Mouse (Mus musculus) embryonic fibroblast, embryonic 13.5 days (primary cell): Measurements from ENCODE around the gene Parp16.

Source experiments
- CTCF ChIP-seq: IDR thresholded peaks from 2 replicates; pipeline ENCODE4 v1.5.1; 2011; ENCODE audit warnings: mild to moderate bottlenecking, control low read depth, low read length, moderate library complexity, borderline replicate concordance; ENCODE audit not compliant: insufficient read depth
- POLR2A ChIP-seq: IDR thresholded peaks from 2 replicates; pipeline ENCODE4 v1.6.1; 2011; ENCODE audit warnings: low read depth, mild to moderate bottlenecking, control low read depth, low read length, moderate library complexity

- no peak for TF ChIP-seq CTCF
- no peak for TF ChIP-seq POLR2A
Observed at GRCm38 (mm10) chr9:65195053-65195452, at the start of gene Parp16.
